Mouse (Mus musculus) liver, adult 2 months (tissue): Measurements from ENCODE around the gene Pcolce2.

ENCODE experiments used
- CTCF ChIP-seq: fragments of 200-500 bp; IDR thresholded peaks from 2 replicates; pipeline ENCODE4 v1.5.1; 2011; ENCODE audit warnings: low read depth, low read length, control low read depth
- POLR2A ChIP-seq: fragments of 200-500 bp; IDR thresholded peaks from 2 replicates; pipeline ENCODE4 v1.6.1; 2011; ENCODE audit warnings: low read length, control low read depth; ENCODE audit not compliant: insufficient read depth; ENCODE audit errors: extremely low read depth

DNA sequence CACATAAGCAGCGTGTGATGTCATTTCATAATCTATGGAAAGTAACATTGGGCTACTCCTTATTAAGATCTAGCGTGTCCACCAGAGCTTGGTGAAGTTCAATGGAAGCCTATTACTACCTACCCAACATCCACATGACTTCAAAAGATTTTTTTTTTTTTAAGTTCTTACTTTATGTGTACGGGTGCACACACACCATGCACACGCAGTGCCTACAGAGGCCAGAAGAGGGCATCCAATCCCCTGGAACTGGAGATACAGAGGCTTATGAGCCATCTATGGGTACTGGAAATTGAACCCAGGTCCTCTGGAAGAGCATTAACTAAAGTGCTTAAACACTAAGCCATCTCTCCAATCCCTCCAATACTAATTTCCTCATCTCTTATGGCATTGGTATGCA is 38.0 kb upstream of the Pcolce2 start:
- peak; percentile 63 for TF ChIP-seq CTCF
- no peak for TF ChIP-seq POLR2A
